Mouse (Mus musculus) cerebellum, adult 9-11 months (tissue): ENCODE measurements around the gene Lcor.

Experiments
- DNase-seq: peaks from one replicate; pipeline ENCODE4 v3.0.0; 2022

Gene Lcor

GRCm38 (mm10) chr19:41482190-41482908, at the start of gene Lcor:
Gene Lcor (plus strand): TSS chr19:41482637.
- peak; percentile 90 for DNase-seq

DNA sequence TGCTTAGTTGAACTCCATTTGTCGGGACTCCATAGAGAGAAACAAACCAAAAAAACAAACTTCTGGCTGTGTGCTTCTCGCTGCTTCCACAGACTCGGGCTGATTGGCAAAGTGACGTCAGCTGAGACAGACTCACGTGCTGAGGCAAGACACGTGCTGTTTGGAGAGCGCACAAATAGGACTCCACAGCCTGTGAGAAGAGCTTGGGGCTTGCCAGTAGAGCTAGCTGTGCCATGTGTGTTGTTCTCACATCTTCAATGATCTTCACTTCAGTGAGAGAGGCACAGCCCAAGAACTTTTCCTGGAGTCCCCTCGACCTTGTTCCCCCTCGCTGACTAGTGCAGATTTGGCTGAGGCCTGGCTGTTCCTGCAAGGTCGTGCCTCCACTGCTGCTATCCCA, 47.1 kb upstream of the Lcor start:
- DNase-seq = no peak

DNA sequence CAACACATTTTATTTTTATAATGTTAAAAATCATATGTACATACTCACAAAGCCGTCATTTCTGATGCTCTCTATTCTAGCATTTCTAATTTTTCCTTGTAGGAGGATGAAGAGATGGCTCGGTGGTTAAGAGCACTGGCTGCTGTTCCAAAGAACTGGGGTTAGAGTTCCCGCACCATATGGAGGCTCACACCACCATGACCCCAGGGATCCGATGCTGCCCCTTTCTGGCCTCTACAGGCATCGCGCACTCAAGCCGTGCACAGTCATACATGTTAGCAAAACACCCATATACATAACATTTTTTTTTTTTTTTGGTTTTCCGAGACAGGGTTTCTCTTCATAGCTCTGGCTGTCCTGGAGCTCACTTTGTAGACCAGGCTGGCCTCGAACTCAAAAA, 46.0 kb upstream of the Lcor start:
- DNase-seq = no peak

- peak; percentile 60 for DNase-seq
These were observed 43.5 kb upstream of the Lcor start for GRCm38 (mm10) chr19:41438953-41439352.

GRCm38 (mm10) chr19:41441446-41441845, 41.0 kb upstream of the Lcor start:
- no peak for DNase-seq

DNA sequence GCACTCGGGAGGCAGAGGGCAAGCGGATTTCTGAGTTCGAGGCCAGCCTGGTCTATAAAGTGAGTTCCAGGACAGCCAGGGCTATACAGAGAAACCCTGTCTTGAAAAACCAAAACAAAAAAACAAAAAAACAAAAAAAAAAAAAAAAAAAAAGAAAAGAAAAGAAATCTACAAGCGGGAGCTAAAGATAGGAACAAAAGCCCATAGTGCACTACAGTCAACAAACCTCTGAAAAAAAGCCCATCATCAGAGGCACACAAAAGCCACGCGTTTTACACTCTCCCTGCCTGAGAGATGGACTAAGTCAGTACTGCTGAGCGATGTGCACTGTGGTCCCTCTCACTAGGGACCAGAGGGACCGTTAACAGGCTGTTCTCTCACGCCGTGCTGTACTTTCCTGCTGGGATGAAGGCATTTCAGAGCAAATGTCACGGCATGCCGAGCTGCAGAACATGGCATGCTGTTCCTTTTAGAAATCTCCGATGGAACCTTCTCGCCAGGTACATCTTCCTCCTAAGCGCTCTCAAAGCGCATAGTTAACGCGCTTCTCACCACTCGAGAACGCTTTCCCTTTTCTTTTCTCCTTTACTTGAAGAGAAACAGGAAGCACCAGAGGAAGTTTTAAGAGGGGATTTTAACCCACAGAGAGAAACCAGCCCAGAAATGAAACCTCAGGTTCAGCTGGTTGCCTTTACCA, 40.4 kb upstream of the Lcor start:
- peak; percentile 13 for DNase-seq

GRCm38 (mm10) chr19:41442608-41442969, 39.8 kb upstream of the Lcor start:
- no peak for DNase-seq

DNA sequence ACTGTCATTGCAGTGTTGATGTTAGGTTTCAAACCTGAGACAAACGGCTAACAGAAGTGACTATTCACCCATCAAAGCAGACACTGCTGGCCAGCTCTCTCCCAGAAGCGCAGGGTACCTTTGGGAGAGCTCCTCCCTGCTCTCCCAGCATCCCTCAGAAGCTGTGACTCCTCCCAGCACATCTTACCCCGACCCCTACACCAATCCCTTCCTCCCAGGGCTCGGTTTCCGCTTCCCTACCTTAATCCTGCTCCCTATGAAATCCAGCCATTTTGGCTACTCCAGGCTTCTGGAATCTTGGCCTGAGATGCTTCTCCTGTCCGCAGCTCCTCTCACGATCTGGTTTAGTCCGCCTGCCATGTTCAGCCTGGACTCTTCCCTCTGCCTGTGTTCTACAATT, 37.9 kb upstream of the Lcor start:
- DNase-seq = no peak

DNA sequence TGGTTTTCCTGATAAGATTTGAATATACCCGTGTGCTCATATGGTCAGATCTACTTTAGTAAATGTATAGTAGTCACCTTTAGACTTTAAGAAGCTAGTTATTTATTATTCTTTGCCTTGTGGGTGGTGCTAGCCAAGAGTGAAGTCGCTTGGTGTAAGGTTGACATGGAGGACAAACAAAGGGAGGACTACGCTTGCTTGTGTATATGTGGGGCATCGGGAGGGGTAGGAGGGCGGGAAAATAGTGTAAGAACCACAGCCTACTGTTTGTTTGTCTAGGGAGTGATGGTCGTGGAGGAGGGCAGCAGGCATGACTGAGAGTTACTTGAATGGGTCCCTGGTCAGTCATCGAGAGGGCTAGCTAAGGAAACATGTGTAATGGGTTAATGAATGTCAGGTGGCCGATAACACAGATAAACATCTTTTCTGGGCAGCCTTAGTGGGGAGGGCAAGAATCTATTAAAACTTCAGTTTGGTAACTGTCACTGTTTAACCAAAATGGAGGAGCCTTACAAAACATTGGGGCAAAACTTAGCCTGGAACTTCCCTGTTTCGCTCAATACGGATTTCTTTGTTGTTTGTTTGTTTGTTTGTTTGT, 37.3 kb upstream of the Lcor start:
- no peak for DNase-seq

GRCm38 (mm10) chr19:41445723-41446122, 36.7 kb upstream of the Lcor start:
- DNase-seq = no peak

DNA sequence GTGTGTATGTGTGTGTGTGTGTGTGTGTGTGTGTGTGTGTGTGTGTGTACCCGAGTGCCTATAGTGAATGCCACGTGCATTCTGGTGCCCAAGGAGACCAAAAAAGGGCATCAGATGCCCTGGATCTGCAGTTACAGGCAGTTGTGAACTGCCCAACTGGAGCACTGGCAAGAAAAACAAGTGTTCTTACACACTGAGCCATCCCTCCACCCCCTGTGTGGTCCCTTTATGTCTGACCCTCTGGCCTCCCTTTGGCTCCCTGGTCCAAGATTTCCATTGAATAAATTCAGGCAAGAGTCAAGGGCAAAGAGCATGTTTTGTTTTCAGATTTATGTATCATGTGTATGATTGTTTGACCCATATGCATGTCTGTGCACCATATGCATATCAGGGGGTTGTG, 35.3 kb upstream of the Lcor start:
- DNase-seq = no peak

DNA sequence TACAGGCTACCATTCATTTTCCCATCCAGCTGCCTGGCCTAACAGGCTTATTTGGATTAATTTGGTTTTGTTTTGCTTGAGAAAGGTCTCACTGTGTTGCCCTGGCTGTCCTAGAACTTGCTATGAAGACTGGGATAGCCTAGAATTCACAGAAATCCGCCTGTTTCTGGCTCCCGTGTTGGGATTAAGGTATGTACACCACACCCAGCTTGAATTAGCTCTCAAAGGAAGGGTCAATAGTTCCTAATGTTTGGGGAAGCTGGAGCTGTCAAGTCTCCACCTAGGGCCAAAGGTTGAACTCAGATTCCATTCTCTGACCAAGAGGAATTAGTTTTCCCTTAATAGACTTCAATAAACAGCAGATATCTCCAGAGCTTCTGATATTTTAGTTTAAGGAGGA, 34.7 kb upstream of the Lcor start:
- DNase-seq = no peak

- DNase-seq = no peak
These were observed 32.9 kb upstream of the Lcor start for GRCm38 (mm10) chr19:41449415-41450075.

DNA sequence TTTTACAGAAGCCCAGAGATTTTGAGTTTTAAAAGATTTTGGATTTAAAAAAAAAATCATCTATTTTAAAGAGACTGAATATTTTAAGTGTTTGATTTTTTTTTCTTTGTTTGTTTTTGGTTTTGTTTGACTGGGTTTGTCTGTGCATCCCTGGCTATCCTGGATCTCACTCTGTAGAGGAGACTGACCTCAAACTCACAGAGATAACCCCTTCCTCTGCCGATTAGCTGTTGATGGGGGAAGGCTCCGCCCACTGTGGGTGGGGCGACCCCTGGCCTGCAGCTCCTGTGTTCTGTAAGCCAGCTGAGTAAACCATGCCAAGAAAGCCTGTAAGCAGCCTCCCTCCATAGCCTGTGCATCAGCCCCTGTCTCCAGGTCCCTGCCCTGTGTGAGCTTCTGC, 30.3 kb upstream of the Lcor start:
- DNase-seq = no peak

- no peak for DNase-seq
These were observed 27.8 kb upstream of the Lcor start for GRCm38 (mm10) chr19:41454601-41455000.

DNA sequence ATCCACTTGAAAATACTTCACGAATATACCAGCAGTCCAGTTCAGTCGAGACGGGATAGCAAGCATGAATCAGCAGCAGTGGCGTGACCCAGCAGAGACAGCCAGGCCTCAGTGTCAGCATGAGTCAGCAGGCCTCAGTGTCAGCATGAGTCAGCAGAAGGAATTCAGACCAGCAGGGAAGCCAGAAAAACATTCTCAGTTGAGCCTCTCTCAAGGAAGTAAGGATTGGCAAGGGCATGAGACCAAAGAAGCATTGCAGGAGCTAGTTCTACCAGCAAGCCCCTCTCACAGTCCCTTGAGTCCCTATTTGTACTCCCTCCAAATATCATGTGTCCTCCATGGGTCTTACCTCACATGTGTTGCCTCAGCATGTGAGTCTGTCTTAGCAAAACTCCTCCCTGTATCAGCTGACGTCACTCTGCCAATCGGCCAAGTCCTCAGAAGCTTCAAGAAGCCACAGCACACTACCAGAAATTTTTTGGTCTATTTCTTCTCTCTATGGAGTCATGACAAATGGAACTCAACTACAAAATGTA, 27.3 kb upstream of the Lcor start:
- no peak for DNase-seq

GRCm38 (mm10) chr19:41457181-41457580, 25.3 kb upstream of the Lcor start:
- DNase-seq = no peak

DNA sequence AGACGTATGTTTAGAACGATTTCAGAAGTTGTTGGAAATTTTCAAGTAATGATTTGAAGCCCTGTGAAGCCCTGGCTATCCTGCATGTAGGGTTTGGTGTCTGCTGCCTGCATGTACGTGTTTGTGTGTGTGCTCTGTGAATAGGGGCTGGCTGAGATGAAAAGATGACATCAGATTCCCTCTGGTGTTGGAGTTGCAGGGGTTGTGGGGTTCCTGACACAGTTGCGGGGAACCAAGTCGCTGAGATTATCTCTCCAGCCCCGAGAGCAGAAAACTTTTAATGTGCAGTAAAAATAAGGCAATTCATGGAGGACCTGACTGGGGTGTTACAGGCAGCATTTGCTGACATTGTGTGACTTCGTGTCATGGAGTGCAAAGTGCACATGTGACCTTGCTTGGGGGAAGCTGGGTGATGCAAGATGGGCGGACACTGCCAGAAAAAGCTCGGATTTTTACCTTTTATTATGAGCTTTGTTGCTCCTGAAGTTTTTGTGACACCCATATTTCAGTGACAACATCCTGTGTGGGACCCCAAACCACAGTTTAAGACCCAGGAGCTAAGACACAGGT, 20.2 kb upstream of the Lcor start:
- no peak for DNase-seq

DNA sequence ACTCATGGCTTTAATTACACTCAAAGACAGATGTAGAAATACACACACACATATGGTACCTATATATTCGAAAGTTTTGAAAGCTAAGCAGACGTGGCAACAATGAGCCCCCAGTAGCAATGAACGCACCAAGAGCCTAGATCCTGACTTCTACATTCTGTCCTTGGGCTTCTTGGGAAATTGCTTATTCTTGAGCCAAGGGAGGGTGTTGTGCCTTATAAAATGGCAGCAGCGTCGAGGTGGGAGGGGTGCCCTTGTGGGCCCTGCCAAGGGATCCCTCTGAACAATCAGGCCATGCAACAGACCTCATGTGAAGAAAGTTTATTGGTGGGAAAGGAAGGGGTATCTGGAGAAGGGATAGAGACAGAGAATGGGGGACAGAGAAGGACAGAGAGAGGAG, 18.6 kb upstream of the Lcor start:
- no peak for DNase-seq

- no peak for DNase-seq
These were observed 16.0 kb upstream of the Lcor start for GRCm38 (mm10) chr19:41466475-41466874.

DNA sequence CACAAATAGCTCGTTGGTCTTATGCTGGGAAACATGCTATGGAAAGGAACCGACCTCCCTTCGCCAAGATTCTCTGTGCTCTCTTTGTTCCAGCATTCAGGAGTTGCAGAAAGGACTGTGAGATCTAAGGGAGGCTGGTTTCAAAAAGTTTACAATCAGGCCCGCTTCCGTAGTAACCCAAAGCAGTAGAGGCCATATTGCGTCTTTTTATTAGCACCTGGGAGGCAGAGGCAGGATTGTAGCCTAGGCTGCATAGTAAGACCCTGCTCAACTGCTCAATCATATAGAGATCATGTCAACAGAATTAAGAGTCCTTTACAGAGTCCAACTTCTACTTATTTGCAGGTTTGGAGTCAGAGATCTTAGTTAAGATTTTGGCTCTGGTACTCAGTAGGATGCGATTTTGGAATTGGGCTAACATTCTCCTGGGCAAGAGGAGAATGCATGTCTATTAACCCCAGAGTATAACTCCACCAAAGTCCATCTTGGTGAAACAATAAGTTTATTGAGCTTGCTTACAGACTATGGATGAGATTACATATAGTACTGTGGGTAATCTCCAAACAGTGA, 8.8 kb upstream of the Lcor start:
- DNase-seq = no peak

DNA sequence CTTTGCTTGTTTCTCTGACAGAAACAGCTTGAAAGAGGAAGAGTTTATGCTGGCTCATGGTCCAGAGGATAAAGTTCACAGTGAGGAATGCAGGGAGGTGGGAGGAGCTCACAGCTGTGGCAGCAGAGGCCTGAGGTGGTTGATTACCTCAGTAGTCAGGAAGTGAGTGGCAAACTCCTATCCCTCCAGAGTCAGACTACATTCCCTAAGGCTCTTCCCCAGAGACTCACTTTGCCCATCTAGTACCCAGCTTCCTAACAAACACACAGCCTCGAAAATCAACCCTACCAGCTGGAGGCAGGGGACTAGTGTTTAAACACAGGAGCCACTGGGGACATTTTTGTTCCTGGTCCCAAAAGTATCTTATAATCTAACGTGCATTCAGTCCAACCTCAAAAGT, 7.5 kb upstream of the Lcor start:
- DNase-seq = no peak
